11 mouse cellular contexts compared by ENCODE assay signal in the genomic region with DNA sequence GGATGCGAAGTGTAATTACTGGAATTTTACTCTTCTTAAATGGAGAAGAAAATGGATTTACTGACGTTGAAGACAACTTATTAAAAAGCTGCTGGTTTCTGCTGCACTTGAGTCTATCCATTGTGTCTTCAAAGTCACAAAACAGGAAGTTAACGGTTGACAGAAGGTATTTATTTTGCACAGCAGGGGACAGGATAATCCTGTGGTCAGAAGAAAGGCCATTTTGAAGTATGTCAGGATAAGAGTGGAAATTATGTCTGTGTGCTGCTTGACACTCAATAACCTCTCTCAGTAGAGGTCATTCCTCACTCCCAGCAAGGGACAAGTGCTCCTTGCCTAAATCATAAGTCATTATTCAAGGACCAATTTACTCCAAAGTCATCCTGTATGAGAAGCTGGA. TPM values are rescaled to one million over a fixed set of nuclear protein-coding genes. Genes with fewer than 3 reads are reported as not detected.
"Had no signal": no experiment of that assay in that cellular context is flagged by ENCODE, and none has a peak within 500 bp of the region (broad histone marks: within the 10 kb centered on the region; RNA-seq: fewer than 3 reads in every experiment).

No protein-coding gene starts in this region.

- DNase-seq: kidney, adult 9 months; kidney, postnatal 4 days; left cerebral cortex, postnatal 4 days; lung, adult 18-20 months; right cerebral cortex, postnatal 14 days; thymus, postnatal 14 days had no signal

- ATAC-seq: midbrain, embryonic 15.5 days had no signal

RNA-seq across cellular contexts. Expression of gene Frem3, which starts 8.9 kb away (rescaled TPM):
- total RNA-seq: monocyte, adult 5-6 weeks; neutrophil, adult 5-6 weeks had no signal
- polyA plus RNA-seq: liver, adult 2 months; small intestine, adult 2 months had no signal
